Mouse (Mus musculus): ENCODE measurements around the gene Faim2.

The Faim2 gene

GRCm38 (mm10) chr15:99463194-99463593, 64.8 kb downstream of the Faim2 start:
- no peak for DNase-seq (ENCODE audit: low spot score in 2 of 2)

- peak; percentile 79 to 91 for DNase-seq (ENCODE audit: low spot score in 2 of 2)
These were observed 70.2 kb downstream of the Faim2 start, which contains the start of gene Nckap5l for GRCm38 (mm10) chr15:99457606-99458401. Gene Nckap5l, minus strand, starts transcription at chr15:99457748.

- peak in 1 of 2 experiments; percentile 60 for DNase-seq (ENCODE audit: low spot score in 2 of 2)
These were observed 70.9 kb downstream of the Faim2 start for GRCm38 (mm10) chr15:99456963-99457605.

- DNase-seq (ENCODE audit: low spot score in 2 of 2) = peak in 1 of 2 experiments; percentile 42
These were observed 71.5 kb downstream of the Faim2 start for GRCm38 (mm10) chr15:99456338-99456962.

- DNase-seq (ENCODE audit: low spot score in 2 of 2) = no peak
These were observed 72.5 kb downstream of the Faim2 start for GRCm38 (mm10) chr15:99455415-99455814.

- DNase-seq (ENCODE audit: low spot score in 2 of 2) = no peak
These were observed 73.2 kb downstream of the Faim2 start for GRCm38 (mm10) chr15:99454585-99455279.

- no peak for DNase-seq (ENCODE audit: low spot score in 2 of 2)
These were observed 74.6 kb downstream of the Faim2 start for GRCm38 (mm10) chr15:99453153-99453900.

GRCm38 (mm10) chr15:99449751-99450280, 78.1 kb downstream of the Faim2 start:
- no peak for DNase-seq (ENCODE audit: low spot score in 2 of 2)

- DNase-seq (ENCODE audit: low spot score in 2 of 2) = peak in 1 of 2 experiments; percentile 72
These were observed 78.7 kb downstream of the Faim2 start for GRCm38 (mm10) chr15:99449131-99449750.
